Mouse (Mus musculus) myocyte (in vitro differentiated cells): ENCODE results near the gene Pknox2.

ENCODE experiments used
- MYOD1 ChIP-seq, 3 experiments: IDR thresholded peaks; one replicate each; pipeline ENCODE4 v1.6.1; 2011; ENCODE audit warnings: control low read depth in 2 of 3, low read depth in 2 of 3, mild to moderate bottlenecking in 2 of 3, moderate library complexity in 1 of 3; ENCODE audit not compliant: insufficient read length in 2 of 3, control insufficient read depth in 1 of 3
- POLR2A ChIP-seq: IDR thresholded peaks from one replicate; pipeline ENCODE4 v1.6.1; 2011; ENCODE audit warnings: low read depth, mild to moderate bottlenecking, control low read depth, moderate library complexity; ENCODE audit not compliant: insufficient read length
- TCF12 ChIP-seq: IDR thresholded peaks from one replicate; pipeline ENCODE4 v1.6.1; 2011; ENCODE audit warnings: mild to moderate bottlenecking, control low read depth; ENCODE audit not compliant: poor library complexity, insufficient read depth, severe bottlenecking
- USF1 ChIP-seq: IDR thresholded peaks from one replicate; pipeline ENCODE4 v1.6.1; 2011; ENCODE audit warnings: low read depth, mild to moderate bottlenecking, control low read depth, moderate library complexity

- TF ChIP-seq TCF12: no peak
- TF ChIP-seq POLR2A: no peak
- no peak for TF ChIP-seq MYOD1 (IDR thresholded peaks at IDR 0.05; ENCODE audit: control insufficient read depth in 1 of 3, insufficient read length in 2 of 3, low read depth in 2 of 3)
- TF ChIP-seq USF1: no peak
Measured at GRCm38 (mm10) chr9:36862576-36862975, 284.6 kb downstream of the Pknox2 start.
